Mouse (Mus musculus): ENCODE results near the gene Suz12. TPM values are rescaled to one million over a fixed set of nuclear protein-coding genes. Genes with fewer than 3 reads are reported as not detected.
A peak's percentile ranks its signal among the peaks of the same experiment; 100 is the strongest.

Gene Suz12
- polyA plus RNA-seq, 2 experiments: 20.4 to 28.5 TPM

GRCm38 (mm10) chr11:79962125-79962876, 30.6 kb upstream of the Suz12 start, which contains the start of gene Utp6:
TSS of gene Utp6 (minus strand) at chr11:79962390.
- peak; percentile 99 for DNase-seq (ENCODE audit: low spot score)
- peaks cover 22% of the 10 kb centered on the region for H3K36me3 ChIP-seq (ENCODE audit: control insufficient read depth, insufficient read depth, low read length)
- under 1% methylated on average over 46 of the region's 46 CpGs for WGBS
- H3K27me3 ChIP-seq (ENCODE audit: control insufficient read depth, insufficient read depth, low read length): no peaks in the 10 kb centered on the region
- peak; percentile 94 for ATAC-seq (ENCODE audit: low FRiP score, low read depth)
- H3K9ac ChIP-seq (ENCODE audit: low read depth, low read length, severe bottlenecking): peak within 1 kb of the TSS; percentile 70
- H3K27ac ChIP-seq (replicated peaks; ENCODE audit: low read depth, low read length): peak within 1 kb of the TSS; percentile 56; the same call in 1 of the 2 replicates
- peak; percentile 40; the same call in 1 of the 2 replicates for TF ChIP-seq POLR2A (IDR thresholded peaks at IDR 0.05; ENCODE audit: borderline replicate concordance, extremely low read depth, insufficient read depth, insufficient read length)
- peak within 1 kb of the TSS; percentile 71 for H3K4me2 ChIP-seq (replicated peaks; ENCODE audit: low read depth, low read length, severe bottlenecking)
- H3K9me3 ChIP-seq (ENCODE audit: control insufficient read depth, low read length): no peaks in the 10 kb centered on the region
- peak within 1 kb of the TSS; percentile 62 for H3K4me3 ChIP-seq (replicated peaks; ENCODE audit: low read length)
- peaks cover 14% of the 10 kb centered on the region for H3K4me1 ChIP-seq (ENCODE audit: control insufficient read depth, insufficient read depth, low read length)

DNA sequence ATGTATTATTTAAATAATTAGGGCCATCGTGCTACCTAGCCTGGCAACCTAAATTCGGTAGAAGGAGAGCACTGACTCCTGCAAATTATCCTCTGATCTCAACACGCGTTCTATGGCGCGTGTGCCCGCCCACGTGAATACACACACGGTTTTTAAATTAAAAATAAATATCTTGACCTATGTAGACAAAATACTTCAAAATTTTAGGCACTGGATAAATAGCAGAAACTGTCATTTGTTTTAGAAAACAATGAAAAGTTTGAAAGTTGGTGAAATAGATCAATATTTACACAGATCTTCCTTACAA, 30.1 kb upstream of the Suz12 start:
- Histone ChIP-seq H3K4me2 (replicated peaks; ENCODE audit: low read depth, low read length, severe bottlenecking) (peak overlapping the region; percentile 71), H3K27ac (replicated peaks; ENCODE audit: low read depth, low read length) (no peak overlapping the region), H3K36me3 (ENCODE audit: control insufficient read depth, insufficient read depth, low read length) (peaks cover 17% of the 10 kb centered on the region), H3K27me3 (ENCODE audit: control insufficient read depth, insufficient read depth, low read length) (no peaks in the 10 kb centered on the region), H3K4me3 (replicated peaks; ENCODE audit: low read length) (peak overlapping the region; percentile 62), H3K9ac (ENCODE audit: low read depth, low read length, severe bottlenecking) (peak overlapping the region; percentile 52), H3K9me3 (ENCODE audit: control insufficient read depth, low read length) (no peaks in the 10 kb centered on the region), H3K4me1 (ENCODE audit: control insufficient read depth, insufficient read depth, low read length) (peaks cover 14% of the 10 kb centered on the region)
- TF ChIP-seq POLR2A (IDR thresholded peaks at IDR 0.05; ENCODE audit: borderline replicate concordance, extremely low read depth, insufficient read depth, insufficient read length): no peak
- DNase-seq (ENCODE audit: low spot score): no peak
- 9% methylated on average over 9 of the region's 9 CpGs for WGBS
- no peak for ATAC-seq (ENCODE audit: low FRiP score, low read depth)

- Histone ChIP-seq H3K9me3 (ENCODE audit: control insufficient read depth, low read length) (no peaks in the 10 kb centered on the region), H3K4me1 (ENCODE audit: control insufficient read depth, insufficient read depth, low read length) (peaks cover 14% of the 10 kb centered on the region), H3K4me3 (replicated peaks; ENCODE audit: low read length) (peak overlapping the region; percentile 62; the same call in 1 of the 2 replicates), H3K9ac (ENCODE audit: low read depth, low read length, severe bottlenecking) (no peak overlapping the region), H3K27ac (replicated peaks; ENCODE audit: low read depth, low read length) (no peak overlapping the region), H3K36me3 (ENCODE audit: control insufficient read depth, insufficient read depth, low read length) (peaks cover 12% of the 10 kb centered on the region), H3K4me2 (replicated peaks; ENCODE audit: low read depth, low read length, severe bottlenecking) (peak overlapping the region; percentile 71), H3K27me3 (ENCODE audit: control insufficient read depth, insufficient read depth, low read length) (no peaks in the 10 kb centered on the region)
- TF ChIP-seq POLR2A (IDR thresholded peaks at IDR 0.05; ENCODE audit: borderline replicate concordance, extremely low read depth, insufficient read depth, insufficient read length): no peak
- 30% methylated on average over 8 of the region's 8 CpGs for WGBS
- ATAC-seq (ENCODE audit: low FRiP score, low read depth): no peak
- DNase-seq (ENCODE audit: low spot score): peak; percentile 47
Observed at GRCm38 (mm10) chr11:79963212-79963974, 29.5 kb upstream of the Suz12 start.

- Histone ChIP-seq H3K9ac (ENCODE audit: low read depth, low read length, severe bottlenecking) (no peak overlapping the region), H3K27me3 (ENCODE audit: control insufficient read depth, insufficient read depth, low read length) (no peaks in the 10 kb centered on the region), H3K4me3 (replicated peaks; ENCODE audit: low read length) (no peak overlapping the region), H3K27ac (replicated peaks; ENCODE audit: low read depth, low read length) (no peak overlapping the region), H3K4me1 (ENCODE audit: control insufficient read depth, insufficient read depth, low read length) (peaks cover 11% of the 10 kb centered on the region), H3K9me3 (ENCODE audit: control insufficient read depth, low read length) (no peaks in the 10 kb centered on the region), H3K36me3 (ENCODE audit: control insufficient read depth, insufficient read depth, low read length) (no peaks in the 10 kb centered on the region), H3K4me2 (replicated peaks; ENCODE audit: low read depth, low read length, severe bottlenecking) (no peak overlapping the region)
- 23% methylated on average over 8 of the region's 8 CpGs for WGBS
- DNase-seq (ENCODE audit: low spot score) (peak; percentile 58), ATAC-seq (ENCODE audit: low FRiP score, low read depth) (no peak)
- no peak for TF ChIP-seq POLR2A (IDR thresholded peaks at IDR 0.05; ENCODE audit: borderline replicate concordance, extremely low read depth, insufficient read depth, insufficient read length)
Observed at GRCm38 (mm10) chr11:79965896-79966295, 27.0 kb upstream of the Suz12 start.

DNA sequence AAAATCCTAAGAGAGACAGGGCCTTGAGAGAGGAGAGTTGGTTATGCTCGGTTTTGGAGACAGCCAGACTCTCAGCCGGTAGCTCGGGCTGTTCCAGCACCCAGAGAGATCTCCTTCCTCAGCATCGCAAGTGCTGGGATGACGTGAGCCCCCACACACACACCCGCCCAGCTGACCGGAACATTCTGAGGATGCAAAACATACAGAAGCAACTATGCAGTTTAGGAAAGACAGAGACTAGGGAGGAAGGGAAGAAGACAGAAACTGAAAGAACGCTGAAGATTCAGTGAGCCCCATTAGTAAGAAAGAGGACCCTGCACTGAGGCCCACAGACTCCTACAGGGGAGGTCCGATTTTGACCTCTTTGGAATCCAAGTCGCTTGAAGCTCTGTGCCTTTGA, 25.2 kb upstream of the Suz12 start:
- WGBS: 86% methylated on average over 10 of the region's 10 CpGs
- no peak overlapping the region for H3K4me2 ChIP-seq (replicated peaks; ENCODE audit: low read depth, low read length, severe bottlenecking)
- H3K36me3 ChIP-seq (ENCODE audit: control insufficient read depth, insufficient read depth, low read length): no peaks in the 10 kb centered on the region
- TF ChIP-seq POLR2A (IDR thresholded peaks at IDR 0.05; ENCODE audit: borderline replicate concordance, extremely low read depth, insufficient read depth, insufficient read length): no peak
- H3K9ac ChIP-seq (ENCODE audit: low read depth, low read length, severe bottlenecking): no peak overlapping the region
- H3K4me3 ChIP-seq (replicated peaks; ENCODE audit: low read length): no peak overlapping the region
- peaks cover 6% of the 10 kb centered on the region; the same call in 1 of the 2 replicates for H3K4me1 ChIP-seq (ENCODE audit: control insufficient read depth, insufficient read depth, low read length)
- DNase-seq (ENCODE audit: low spot score) (no peak), ATAC-seq (ENCODE audit: low FRiP score, low read depth) (no peak)
- no peak overlapping the region for H3K27ac ChIP-seq (replicated peaks; ENCODE audit: low read depth, low read length)
- no peaks in the 10 kb centered on the region for H3K27me3 ChIP-seq (ENCODE audit: control insufficient read depth, insufficient read depth, low read length)
- H3K9me3 ChIP-seq (ENCODE audit: control insufficient read depth, low read length): no peaks in the 10 kb centered on the region

Measured in limb, embryonic 14.5 days (tissue).